Mouse (Mus musculus) splenic B cell, adult 2 months (primary cell): ENCODE measurements around the gene Mrtfb.

Experiments used
- DNase-seq: peaks from one replicate; pipeline ENCODE4 v3.0.0-alpha.2; 2011; ENCODE audit warnings: low read depth, low spot score
- H3K27me3 ChIP-seq: 2 replicates; pipeline ENCODE4 v1.6.1; 2012; ENCODE audit warnings: mild to moderate bottlenecking, low read length, moderate library complexity, mixed read lengths; ENCODE audit not compliant: control insufficient read depth, poor library complexity, insufficient read depth, severe bottlenecking
- H3K36me3 ChIP-seq: 2 replicates; pipeline ENCODE4 v1.6.1; 2012; ENCODE audit warnings: mild to moderate bottlenecking, low read length, moderate library complexity, mixed read lengths; ENCODE audit not compliant: control insufficient read depth, poor library complexity, insufficient read depth, severe bottlenecking

The Mrtfb gene

DNA sequence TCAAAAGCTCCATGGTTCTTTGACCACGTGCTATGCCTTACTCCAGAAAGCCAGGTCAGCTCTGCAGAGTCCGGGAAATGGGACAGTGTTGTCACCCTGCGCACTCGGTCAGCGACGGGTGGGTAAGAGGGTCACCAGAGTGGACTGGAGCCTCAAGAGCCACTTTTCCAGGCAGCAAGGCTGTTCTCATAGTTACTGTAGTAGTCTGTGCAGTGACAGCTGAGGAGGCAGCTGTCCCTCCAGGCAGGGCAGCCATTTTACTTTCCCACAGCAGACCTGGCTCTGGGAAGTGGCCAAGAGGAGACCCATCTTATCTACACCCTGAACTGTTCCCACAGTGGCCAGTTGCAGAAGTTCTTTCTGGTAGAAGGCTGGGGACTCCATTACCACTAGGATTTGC, 159.2 kb downstream of the Mrtfb start:
- peaks cover 3% of the 10 kb centered on the region for H3K36me3 ChIP-seq
- no peaks in the 10 kb centered on the region for H3K27me3 ChIP-seq
- DNase-seq: no peak

DNA sequence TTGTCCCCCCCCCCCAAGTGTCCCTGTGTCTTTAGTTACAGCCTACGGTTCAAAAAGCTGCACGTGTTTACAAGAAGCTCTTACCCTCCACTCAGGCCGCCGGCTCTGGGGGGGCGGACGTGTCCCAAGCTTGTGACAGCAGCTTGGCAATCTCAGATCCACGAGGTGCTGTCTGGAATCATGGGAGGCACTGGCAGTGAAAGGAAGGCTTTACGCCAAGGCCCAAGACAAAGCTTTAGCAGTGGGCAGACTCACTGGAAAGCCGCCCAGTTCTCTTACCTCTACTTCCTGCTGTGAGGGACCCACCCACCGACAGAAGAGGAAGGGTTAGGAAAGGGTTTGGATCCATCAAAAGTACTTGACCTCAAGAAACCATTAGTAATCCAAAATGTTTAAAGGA, 160.2 kb downstream of the Mrtfb start:
- DNase-seq: no peak
- Histone ChIP-seq H3K36me3 (no peaks in the 10 kb centered on the region), H3K27me3 (no peaks in the 10 kb centered on the region)

DNA sequence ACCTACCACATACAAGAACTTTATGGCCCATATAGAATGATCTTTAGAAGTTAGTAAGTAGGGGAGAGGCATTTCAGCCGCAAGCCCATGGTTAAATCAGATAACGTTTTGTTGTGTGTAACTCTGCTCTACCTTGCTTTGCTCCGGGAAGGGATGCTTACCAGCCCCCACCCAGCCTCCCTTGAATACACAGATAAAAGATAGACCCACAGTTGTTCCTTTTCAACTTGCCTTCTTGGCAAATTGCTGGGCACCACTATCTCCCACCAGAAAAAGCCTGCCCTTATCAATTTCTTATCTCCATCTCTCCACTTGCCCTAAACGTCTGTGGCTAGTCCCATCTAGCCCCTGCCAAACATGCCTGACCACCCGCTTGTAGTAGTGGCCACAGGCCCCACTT, 161.6 kb downstream of the Mrtfb start:
- H3K36me3 ChIP-seq: no peaks in the 10 kb centered on the region
- no peaks in the 10 kb centered on the region for H3K27me3 ChIP-seq
- DNase-seq: no peak

DNA sequence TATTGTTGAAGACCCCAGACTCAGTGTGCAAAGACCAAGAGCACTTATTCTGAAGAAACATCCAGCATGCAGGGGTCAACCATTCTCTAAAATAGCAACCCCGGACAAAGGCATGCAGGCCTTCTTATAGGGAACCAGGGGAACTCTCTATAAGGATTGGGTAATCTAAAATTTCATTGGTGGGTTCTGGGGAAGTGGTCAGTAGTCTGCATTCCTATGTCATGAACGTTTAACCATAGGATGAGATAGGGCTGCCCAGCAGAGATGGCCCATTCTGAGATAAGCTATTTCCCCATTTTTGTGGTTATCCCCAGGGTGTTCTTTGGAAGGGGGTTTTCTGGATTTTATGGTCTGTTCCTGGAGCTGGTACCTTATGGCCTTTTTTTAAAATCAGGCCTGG, 163.5 kb downstream of the Mrtfb start:
- Histone ChIP-seq H3K36me3 (no peaks in the 10 kb centered on the region), H3K27me3 (no peaks in the 10 kb centered on the region)
- no peak for DNase-seq

DNA sequence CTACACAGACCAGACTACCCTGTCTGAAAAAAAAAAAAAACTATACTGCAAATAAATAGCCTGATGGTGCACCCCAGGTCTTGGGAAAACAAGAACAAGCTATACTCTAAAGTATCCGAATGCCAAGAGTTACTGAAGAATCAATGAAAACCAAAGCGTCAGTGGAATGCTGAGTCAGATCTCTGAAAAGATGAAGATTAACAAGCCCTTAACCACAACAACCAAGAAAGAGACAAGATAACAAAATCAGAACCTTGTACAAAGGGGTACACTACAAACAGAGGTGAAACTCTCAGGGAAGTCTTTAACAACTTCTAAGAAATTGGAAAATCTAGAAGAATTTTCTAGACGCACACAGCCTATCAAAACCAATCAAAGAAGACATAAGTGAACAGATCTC, 166.2 kb downstream of the Mrtfb start:
- no peaks in the 10 kb centered on the region for H3K27me3 ChIP-seq
- H3K36me3 ChIP-seq: no peaks in the 10 kb centered on the region
- DNase-seq: no peak

DNA sequence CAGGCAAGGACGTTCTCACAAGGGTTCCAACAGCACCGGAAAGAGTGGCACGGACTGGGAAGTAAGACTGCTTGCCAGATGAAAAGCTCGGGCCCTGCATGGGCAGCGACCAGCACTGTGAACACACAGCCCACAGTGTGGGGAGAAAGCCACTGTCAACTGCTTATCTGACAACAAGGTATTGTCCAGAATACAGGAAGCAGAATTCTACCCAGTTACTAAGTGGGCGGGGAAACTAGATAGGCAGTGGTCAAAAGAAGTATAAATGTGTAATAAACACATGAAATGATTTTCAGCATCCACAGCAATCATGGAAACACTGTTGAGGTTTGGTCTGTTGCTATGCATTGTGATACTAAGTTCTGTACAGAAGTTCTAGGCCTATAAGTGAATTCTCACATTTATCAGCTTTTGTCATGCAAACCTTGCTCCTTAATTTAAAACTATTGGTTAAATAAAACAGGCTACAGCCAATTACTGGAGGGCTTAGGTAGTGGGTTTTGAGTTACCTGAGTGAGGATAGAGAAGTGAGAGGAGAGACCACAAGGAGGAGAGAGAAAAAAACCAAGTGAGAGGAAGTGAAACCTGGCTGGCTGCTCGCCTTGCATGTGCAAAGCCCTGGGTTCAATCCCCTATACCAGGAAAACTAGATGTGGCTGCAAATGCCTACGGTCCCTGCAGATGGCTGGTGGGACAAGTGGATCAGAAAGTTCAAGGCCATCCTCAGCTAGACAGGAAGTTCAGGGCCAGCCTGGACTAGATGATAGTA, 167.5 kb downstream of the Mrtfb start:
- H3K36me3 ChIP-seq: no peaks in the 10 kb centered on the region
- no peaks in the 10 kb centered on the region for H3K27me3 ChIP-seq
- DNase-seq: peak; percentile 81

DNA sequence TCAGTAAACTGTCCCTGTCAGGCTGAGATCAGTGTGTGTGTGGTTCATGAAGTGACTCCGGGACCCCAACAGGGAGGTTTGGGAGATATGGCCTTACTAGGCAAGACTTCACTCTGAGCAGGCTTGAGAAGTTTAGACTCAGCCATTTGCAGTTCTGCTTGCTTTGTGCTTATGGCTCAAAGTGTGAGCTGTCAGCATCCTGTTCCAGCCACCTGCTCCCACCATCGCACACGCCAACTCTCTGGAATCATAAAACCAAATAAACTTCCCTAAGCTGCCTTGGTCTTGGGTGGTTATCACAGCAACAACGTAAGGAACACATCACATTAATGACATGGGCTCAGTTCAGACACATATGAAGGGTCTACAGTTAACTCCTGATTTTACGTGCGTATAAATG, 169.5 kb downstream of the Mrtfb start:
- no peak for DNase-seq
- Histone ChIP-seq H3K27me3 (no peaks in the 10 kb centered on the region), H3K36me3 (no peaks in the 10 kb centered on the region)

DNA sequence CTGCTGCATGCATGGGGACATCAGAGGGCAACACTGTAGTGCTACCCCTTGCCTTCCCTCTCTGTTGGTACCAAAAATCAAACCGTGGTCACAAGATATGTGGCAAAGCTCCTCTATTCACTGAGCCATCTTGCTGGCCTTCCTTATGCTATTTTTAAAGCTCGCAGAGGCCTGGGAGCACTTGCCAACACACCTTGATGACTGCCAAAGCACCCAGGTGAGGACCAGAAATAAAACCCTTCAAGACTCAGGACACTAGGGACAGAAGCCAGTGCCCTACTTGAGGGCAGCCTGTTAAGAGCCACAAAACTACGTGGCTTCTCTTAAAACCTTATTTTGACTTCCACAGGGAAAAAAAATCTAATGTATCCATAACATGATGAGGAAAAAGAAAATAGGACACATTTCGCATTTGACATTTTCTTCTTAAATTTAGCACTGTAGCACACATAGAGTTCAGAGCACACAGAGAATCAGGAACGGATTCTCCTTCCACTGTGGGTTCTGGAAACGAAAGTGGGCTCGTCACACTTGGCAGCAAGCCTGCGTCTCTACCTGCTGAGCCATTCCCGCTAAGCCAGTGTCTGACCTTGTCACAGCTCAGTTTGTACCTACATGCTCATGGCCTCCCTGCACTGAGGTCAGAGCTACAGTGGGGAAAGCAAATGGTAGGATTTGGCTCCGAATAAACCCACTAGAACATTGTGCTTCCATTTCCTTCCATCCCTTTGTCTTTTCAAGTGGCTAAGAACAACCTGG, 170.7 kb downstream of the Mrtfb start:
- no peaks in the 10 kb centered on the region for H3K27me3 ChIP-seq
- H3K36me3 ChIP-seq: no peaks in the 10 kb centered on the region
- no peak for DNase-seq

DNA sequence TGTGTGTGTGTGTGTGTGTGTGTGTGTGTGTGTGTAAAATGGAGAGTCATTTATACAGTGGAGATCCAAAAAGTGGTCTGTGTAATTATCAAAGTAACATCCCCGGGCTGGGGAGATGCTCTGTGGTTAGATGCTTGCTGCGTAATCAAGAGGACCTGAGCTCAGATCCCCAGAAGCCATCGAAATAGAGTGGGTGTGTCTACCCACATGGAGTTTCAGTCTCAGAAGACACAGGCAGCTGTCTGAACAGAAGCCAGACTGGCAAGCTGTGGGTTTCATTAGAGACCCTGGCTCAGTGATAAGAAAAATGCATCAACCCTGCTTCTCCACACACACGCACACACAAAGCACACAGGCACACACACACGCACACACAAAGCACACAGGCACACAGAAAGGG, 171.8 kb downstream of the Mrtfb start:
- no peaks in the 10 kb centered on the region for H3K36me3 ChIP-seq
- DNase-seq: no peak
- no peaks in the 10 kb centered on the region for H3K27me3 ChIP-seq

DNA sequence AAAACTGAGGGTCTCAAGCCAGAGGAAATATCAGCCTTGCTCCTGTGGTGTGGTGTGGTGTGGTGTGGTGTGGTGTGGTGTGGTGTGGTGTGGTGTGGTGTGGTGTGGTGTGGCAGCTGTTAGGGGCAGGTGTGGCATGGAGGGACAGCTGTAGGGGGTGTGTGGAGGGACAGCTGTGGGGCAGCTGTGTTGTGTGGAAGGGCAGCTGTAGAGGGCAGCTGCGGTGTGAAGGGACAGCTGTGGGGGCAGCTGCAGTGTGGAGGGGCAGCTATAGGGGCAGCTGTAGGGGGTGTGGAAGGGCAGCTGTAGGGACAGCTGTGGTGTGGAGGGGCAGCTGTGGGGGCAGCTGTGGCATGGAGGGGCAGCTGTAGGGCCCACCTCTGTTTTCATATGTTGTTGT, 172.5 kb downstream of the Mrtfb start:
- Histone ChIP-seq H3K27me3 (no peaks in the 10 kb centered on the region), H3K36me3 (no peaks in the 10 kb centered on the region)
- DNase-seq: no peak

DNA sequence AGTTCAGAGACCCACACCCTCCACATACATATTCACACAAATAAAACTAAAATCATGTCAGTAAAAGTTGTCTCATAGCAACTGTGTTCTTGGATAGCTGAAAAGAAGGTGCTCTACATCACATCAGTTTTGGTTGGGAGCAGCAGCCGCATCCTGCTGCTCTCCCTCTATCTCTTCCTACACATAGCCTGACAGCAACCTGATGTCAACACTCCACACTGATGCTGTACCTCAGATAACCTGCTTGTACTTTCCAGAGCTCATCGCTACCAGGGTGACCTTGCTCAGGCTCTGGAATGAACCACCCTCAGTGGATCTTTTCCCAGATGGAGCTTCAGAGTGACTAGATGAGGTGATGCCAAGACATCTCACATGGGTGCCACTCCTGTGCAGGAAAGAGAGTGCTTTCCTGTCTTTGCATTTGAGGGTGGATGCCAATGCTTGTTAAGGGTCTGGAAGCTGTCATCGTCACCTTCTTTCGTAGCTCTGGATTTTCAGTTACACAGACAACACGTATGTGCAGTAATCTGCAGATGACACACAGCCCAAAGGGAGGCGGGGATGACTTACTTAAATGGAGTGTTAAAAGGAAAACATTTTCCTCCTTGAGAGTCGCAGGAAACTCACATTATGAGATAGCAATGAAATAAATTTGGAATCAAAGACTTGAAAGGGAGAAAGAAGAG, 173.8 kb downstream of the Mrtfb start:
- no peaks in the 10 kb centered on the region for H3K27me3 ChIP-seq

DNA sequence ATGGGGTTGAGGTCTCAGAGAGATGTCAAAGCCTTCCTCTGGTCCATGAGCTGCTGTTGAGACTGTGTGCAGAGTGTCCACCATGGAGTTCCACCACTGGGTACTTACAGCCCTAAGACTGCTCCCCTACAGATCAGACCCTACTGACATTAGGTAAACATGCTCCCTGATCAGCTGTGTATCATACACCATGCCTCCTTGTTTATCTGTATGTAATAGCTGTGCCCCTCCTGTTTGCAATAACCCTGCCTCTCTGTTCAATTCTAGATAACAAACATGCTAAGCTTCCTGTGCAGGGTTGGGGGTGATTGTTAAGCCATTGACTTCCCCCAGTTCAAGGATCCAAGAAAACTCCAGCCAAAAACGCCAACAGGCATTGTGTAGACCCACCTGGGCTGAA, 174.7 kb downstream of the Mrtfb start:
- Histone ChIP-seq H3K36me3 (no peaks in the 10 kb centered on the region), H3K27me3 (no peaks in the 10 kb centered on the region)
- DNase-seq: no peak

More for the DNA sequence above, 173.8 kb downstream of the Mrtfb start:
- DNase-seq: no peak
- H3K36me3 ChIP-seq: no peaks in the 10 kb centered on the region

DNA sequence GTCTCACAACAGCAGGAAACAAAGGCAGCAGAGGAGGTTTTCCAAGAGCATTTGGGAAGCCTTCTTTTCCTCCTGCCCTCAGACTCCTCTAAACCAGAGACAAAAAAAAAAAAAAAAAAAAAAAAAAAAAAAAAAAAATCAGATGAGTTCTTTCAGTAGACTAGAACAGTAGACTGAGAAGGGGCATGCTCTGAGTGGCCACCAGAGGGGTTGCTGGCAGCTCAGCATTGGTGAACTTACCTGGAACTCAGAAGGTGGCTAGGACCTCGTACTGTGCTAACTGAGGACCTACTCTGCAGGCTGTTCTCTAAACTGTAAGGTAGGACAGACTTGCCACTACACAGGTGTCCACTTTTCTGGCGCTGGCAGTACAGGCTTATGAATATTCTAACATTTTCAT, 179.3 kb downstream of the Mrtfb start:
- peak; percentile 42 for DNase-seq
- Histone ChIP-seq H3K27me3 (no peaks in the 10 kb centered on the region), H3K36me3 (no peaks in the 10 kb centered on the region)

DNA sequence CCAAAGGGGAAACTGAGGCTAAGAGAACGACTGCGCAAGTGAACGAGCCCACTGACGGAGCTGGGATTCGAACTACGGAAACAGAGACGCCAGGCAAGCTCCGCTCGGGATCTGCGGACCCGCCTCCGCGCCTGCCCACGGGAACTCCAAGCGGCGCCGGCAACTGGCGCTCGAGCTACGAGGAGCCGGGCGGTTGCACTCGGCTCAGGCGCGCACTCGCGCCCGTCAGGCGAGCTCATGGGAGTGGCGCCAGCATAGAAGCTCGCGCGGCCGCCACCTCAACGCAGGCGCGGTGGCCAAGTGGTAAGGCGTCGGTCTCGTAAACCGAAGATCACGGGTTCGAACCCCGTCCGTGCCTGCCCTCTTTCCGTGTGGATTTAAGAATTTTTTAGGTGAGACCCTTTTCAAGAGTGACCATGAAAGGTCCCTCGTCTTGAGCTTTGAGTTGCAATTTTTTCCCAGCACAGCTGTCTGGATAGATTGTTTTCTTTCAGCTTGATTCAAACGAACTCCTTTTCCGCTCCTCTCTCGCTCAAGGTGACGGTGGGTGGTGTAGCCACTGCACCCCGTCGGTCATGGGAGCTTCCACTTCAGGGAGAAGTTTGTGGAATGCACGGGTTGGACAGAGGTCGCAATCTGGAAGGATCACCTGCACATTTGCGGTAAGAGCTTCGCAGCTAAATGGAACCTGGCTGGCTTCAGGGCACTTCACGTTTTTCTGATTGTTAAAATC, 180.9 kb downstream of the Mrtfb start:
- DNase-seq: peak; percentile 97
- Histone ChIP-seq H3K27me3 (no peaks in the 10 kb centered on the region), H3K36me3 (no peaks in the 10 kb centered on the region)
